Mouse (Mus musculus): ENCODE data around the gene Sec13.
"Not testable (repeated sequence)": the region's sequence is repeated elsewhere in the genome, so short reads cannot be mapped to it uniquely, and the experiment has no call there.

The Sec13 gene

DNA sequence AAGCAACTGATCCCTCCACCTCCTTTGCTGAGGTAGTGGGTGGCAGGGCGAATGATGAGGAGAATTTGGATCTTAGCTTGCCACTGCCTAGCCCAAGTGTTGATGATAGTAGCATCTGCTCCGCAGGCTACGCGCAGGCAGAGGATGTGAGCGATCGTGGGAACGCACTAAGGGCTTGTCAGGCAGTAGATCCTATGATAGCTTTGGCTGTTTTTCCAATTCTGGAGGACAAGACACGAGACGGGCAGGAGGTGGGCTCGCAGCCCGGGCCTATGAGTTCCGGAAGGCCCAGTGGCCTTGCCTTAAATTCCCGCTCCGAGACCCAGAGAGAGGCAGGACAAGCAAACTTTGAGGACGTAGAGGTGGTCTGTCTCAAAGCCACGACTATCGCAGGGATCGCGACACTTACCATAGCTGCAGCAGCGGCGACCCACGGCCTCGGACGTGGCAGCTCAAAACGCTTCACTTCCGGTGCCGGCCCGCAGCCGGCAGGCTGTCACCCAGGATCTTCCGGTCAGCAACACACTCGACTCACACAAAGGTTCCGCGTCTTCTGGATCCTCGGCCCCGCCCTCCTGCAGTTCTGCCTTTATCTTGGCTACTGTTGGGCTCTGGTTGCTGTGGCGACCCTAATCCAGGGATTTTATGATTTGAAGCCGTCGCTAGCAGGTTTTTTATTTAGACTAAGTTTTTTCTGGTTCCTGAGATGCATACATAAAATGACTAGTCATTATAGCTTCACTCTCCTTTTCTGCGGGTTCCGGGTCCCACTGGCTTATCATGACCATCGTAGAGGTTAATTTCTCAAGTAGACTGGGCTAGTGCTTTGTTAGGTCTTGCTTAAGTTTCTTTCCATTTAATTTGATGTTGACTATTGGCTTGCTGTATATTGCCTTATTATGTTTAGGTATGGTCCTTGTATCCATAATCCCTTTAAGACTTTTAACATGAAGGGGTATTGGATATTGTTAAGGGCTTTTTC, at the start of gene Sec13:
Gene Sec13, minus strand, starts transcription at position 508 of the 982 bp plus-strand sequence.
- DNase-seq, result peak; percentile 81

DNA sequence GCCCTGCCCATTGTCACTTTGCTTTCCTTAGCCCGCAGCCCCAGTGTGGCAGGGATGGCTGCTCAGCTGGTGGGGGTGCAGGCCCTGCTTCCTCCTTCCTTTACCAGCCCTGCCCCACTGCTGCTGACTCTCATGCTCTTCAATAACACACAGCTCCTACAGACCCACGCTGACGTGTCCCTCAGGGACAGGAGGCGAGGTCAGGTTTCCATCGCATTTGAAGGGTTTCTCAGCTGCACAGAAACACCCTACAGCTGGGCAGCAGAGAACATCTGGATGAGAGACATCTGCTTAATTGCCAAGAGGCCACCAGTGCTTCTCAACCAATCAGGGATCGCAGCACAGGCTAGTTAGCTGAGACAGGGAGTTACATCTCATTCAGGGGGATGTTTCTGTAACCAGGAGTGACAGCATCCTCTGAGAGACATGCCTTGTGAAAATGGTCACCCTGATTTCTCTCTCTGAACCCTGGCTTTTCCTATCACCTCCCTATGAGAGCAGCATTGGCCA, 47.0 kb upstream of the Sec13 start:
- DNase-seq, result no peak

DNA sequence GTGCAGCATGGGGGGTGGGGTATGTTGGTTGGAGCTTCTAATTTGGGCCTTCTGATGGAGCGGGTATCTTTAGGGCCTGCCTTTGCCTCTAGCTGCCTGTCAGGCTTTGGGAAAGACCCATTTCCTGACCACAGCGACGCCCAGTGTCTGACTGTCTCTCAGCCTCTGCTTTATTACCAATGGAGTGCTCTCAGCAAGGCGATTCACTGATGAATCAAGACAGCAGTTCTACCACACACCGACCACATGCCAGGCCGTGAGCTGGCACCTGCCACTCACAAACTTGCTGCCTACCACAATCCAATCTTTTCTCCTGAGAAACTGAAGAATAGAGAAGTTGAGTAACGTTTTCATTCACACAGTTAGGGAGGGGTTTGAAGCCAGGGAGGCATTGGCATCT, 45.1 kb upstream of the Sec13 start:
- DNase-seq, result no peak

DNA sequence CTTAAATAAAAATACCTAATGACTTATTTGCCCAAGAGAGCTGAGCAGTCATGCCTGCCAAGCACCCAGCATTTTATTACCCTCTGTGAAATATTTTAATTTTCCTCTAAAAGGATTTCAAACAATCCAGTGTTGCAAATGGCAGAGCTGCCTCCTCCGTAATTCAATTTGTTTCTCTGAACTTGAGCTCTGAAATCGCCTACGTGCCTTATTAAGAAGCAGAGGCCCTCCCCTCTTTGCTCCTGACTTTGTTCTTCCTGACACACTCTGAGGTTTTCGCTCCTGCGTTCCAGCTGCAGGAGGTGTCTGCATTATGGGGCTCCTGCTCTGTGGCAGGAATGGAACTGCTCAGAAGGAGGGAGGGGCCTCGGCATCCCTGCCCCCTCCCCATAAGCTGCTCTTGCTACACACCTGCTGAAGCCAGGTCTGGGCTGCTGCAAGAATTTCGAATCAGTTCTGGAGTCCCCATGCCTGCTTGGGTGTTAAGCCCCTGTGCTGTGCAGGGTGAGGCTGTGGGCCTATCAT, 37.7 kb upstream of the Sec13 start:
- no peak for DNase-seq

DNA sequence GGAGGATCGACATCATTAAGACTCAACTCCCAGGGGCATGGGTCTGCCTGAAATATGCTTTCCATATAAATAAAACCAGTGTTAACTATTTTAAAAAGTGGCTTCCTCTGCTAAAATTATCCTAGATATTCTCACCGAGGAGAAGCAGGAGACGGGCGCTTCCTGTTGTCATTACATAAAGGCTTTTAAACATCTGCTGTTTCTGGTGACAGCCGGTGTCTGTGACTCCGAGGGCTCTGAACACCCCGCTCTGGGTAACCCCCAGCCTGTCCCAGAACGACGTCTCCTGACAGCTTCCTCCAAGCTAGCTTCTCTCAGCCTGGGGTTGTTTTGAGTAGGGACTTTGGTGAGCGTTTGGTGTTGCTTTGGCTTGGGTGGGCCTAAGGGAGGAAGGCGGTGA, 28.3 kb upstream of the Sec13 start:
- no peak for DNase-seq

DNA sequence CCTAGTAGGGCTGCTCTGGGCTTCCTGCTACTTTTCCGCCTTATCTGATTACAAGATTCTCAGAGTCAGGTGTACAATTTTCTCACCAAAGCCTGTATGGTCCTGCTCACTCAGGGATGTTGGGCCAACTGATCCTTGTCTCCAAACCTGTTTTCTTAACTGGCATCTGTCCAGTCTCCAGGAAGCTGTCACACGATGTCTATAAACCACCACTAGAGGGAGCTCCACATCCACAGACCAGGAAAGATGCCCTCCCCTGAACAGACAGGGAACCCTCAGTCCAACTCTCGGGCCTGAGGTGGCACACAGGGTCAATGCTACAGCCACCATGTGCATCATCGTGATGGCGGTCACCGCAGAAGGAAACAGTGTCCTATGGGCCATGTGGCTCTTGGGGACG, 21.1 kb upstream of the Sec13 start:
- DNase-seq, result peak; percentile 86

DNA sequence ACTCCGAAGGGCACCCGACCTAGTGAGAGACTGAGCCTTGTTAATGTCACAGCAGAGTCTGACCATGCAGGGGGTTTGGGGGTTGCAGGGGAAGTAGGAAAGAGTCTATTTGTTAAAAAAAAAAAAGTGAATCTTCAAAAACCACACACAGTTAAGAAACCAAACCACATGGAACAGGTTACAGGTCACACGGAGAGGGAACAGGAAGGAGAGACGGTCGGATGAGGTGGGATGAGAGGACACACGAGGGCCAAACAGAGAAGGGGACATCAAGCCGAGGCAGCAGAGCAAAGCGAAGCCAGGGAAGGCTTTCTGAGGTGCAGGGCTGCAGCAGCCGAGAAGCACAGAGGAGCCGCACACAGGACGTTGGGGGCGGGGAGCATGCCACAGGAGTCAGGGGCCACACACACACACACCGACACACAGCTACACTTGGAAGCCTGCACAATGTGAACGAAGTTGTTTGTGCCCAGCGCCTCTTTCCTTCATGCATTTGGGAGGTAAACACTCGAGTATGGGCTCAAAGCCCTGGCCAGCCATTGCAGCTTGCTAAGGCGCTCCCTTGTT, 8.7 kb upstream of the Sec13 start:
- DNase-seq, result no peak

DNA sequence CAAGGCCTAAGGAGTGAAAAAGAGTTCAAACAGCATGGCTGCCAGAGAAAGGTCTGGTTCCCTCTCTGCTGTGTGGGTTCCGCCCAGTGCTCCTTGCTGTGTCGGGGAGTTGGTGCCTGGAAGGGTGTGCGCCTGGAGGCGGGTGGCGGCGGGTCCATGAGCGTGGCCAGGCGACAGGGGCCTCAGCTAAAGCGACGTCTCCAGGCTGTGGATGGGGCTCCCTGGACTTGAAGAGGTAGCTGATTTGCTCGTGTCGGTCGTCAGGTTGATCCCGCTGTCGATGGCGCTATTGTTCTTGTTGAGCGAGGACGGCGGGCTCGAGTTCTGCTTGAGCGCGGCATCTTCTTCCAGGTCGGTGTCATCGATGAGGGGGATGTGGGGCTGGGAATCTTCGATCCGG, 7.8 kb upstream of the Sec13 start:
- DNase-seq, result no peak

DNA sequence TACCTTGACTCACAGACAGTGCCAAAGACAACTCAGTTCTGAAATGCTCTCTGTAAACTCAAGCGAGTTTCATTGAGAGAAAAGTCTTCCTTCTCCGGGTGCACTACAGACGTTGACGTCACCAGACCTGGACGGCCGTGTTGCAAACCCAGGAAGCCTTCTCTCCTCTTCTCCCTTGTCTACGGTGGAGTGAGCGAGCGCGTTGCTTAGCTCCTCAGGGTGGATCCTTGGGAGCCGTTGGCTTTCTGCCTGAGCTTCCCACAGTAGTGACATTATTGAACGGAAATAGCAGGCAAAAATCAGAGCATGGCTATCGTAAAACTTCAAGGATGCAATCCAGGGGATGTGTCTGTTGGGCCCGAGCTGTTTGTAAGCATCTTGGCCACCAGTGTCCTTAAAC, 6.7 kb upstream of the Sec13 start:
- no peak for DNase-seq

DNA sequence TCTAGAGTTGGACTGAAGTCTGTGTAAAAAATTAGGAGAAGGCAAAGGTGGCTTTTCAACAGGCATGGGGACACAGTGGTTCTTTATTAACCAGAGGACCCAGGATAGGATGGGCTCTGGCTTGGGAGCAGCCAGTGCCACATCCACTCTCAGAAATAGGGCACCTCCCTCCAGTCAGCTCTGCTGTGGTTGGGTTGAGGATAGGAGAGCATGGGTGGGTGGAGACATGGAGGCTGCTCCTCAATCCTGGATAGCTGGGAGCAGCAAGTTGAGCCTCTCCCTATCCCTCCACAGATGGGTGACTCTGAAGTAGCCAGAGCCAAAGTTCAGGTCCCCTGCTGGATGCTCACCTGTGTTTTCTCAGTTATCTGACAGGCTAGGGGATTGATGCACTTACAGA, 4.6 kb upstream of the Sec13 start:
- no peak for DNase-seq

DNA sequence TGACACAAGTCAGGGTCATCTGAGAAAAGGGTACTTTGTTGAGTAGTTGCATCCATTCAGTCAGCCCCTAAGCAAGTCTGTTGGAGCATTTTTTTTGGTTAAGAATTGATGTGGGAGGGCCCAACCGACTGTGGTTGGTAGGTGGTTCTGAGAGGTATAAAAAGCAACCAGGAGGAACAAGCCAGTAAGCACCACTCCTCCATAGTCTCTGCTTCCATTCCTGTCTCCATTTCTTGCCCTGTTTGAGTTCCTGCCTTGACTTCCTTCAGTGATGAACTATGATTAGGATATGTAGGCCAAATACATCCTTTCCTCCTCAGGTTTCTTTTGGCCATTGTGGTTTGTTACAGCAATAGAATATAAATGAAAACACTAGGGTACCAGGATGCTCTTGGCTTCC, 2.6 kb upstream of the Sec13 start:
- no peak for DNase-seq

DNA sequence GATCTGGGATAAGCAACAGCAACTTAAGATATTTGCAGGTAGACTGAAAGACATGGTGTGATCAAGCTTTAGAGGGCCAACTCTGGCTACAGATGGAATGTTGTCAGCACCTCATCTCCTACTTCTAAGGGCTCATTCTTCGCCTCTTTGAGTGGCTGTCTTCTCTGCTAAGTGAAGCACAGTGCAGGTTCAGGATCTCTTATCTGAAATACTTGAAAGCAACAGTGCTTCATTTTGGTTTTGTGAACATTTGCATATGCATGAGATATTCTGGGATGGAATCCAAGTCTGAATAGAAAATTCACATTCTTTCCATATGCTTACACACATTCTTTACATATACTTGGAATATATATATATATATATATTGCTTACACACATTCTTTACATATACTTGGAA, 1.8 kb upstream of the Sec13 start:
- no peak for DNase-seq

DNA sequence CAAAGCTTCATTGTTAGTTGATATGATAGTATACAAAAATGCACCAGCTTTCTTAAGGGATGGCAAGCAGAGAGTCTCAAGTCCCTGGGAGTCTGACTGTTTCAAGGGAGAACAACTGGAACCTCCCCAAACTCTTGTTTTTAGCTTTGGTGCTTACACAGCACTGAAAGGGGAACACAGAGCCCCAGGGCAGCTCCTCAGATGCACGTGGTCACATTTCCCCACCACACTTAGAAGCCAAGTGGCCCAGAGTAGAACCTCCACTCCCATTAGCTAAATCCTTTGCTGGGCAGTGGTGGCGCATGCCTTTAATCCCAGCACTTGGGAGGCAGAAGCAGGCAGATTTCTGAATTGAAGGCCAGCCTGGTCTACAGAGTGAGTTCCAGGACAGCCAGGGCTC, 882 bp upstream of the Sec13 start:
- DNase-seq, result no peak

DNA sequence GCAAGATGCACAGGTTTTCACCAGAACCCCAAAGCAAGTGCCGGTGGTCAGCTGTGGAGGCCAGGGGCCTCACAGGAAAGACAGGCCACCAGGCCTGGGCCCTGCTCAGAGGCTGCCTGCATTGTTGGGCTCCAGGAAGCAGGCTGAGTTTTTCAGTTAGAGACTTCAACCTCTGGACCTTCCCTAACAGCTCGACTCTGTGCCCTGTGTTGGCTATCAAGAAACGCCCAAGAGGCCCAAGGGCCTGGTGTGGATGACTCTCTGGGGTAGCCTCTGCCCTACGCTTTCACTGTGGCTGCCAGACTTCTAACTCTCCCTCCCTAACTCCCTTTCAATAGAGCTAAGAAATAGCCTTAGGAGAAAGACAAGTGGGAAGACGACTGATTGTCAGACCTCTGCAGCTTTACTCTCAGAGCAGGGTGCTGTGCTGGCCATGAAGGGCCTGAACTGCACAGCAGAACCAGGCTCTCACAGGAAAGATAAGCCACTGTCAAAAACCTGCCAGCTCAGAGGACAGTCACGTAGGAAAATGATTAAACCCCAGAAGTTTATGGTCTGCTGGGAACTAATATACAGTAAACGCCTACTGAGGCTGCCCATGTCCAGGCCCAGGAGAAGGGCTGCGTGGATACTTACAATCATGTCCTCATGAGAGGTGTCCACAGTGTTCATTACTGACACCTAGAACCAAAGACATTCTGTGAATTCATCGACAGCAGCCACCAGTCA, 3.1 kb downstream of the Sec13 start:
- no peak for DNase-seq

DNA sequence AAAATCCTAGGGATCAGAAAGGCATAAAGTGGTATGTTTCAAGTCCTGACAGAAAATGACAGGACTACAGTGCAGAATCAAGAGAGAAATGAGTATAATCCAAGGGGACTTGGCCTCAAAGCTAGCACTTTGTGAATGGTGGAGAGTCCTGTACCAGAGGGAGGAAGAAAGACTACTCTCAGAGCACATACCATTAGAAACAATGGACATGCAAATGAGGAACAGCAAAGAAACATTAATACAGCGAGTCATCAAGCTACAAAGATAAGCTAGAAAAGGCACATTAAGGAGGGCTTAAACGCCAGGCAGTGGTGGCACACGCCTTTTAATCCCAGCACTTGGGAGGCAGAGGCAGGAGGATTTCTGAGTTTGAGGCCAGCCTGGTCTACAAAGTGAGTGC, 9.2 kb downstream of the Sec13 start:
- DNase-seq, result no peak

DNA sequence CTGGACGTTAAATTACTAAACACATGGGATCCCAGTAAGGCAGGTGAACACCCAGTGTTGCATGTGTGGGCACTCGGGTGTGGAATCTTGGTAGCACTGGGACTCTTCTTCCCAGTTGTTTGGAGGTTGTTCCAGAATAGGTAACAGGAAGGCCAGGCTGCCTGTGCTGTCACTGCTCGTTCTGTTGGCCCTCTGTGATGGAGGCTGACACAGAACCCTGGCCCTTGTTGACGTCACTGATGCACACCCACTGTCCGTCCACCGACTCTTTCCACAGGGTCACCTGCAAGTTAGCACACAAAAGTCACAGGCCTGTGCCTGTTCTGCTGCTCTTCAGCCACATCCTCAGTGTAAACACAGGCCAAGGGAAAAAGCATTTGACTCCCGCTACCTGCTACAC, 12.4 kb downstream of the Sec13 start:
- no peak for DNase-seq

DNA sequence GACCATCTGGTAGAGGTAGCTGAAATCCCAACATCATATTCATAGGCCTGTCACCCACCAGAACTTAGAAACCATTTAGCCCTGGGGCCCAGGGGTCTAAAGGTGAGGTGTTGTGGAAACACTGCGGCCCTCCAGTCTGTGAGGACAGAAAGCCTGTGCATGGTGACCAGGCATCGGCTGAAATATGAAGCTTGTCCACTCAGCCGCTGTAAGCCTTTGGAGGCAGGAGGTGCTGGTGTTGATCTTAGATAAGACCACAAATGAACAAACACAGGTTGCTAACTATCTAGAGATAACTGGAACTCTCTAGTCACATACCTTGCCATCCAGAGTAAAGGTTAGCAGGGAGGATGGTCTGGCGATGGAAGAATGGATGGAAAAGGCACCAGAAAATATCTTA, 19.5 kb downstream of the Sec13 start:
- no peak for DNase-seq

DNA sequence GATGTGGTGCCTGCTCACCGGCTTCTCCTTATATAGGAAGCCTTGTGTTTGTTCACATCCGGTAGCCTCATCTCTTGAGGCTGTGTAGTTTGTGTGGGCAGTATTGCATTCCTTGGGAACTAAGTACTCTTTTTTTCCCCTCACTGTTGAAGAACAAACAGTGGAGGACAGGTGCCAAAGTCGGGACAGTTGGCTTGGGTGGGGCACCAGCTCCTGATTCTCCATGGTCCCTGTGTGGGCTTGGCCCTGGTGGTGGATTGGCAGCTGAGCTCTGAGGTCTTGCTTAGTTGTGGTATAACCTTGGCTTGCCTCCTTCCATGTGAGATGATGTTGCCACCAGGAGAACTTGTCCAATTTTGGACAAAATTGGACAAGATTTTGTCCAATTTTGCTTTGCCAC, 20.7 kb downstream of the Sec13 start, which contains the start of gene Ghrl:
Gene Ghrl, minus strand, starts transcription at position 3 of the 400 bp plus-strand sequence.
- DNase-seq, result no peak

DNA sequence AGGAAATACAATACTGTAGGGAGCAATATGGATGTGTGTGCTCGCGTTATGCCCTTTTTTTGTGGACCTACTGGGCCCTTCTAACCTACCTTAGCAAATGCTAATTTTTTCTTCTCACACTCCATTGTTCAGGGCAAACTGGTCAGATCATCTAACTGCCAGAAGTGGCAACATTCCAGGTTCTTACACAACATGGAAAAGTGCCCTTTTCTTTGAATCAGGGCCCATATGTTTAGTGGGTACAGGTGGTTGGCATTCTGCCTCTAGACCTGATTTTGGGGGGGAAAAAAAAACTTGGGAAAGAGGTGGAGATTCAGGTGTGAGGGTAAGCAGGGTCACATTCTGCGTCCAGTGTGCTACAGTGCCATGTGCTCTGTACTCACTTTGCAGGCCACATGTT, 23.0 kb downstream of the Sec13 start:
- DNase-seq, result peak; percentile 76

DNA sequence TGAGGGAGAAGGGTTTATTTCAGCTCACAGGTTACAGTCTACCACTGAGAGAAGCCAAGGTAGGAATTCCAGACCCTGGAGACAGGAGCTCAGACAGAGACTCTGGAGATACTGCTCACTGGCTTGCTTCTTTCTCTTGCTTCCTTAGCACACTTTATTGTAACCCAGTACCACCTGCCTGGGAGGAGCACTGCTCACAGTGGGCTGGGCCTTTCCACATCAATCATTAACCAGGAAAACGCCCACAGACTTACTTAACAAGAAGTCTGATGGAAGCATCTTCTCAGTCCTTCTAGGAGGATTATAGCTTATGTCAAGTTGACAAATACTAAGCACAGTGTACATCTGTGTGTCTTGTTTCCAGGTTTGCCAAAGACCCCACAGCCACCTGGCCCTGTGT, 25.7 kb downstream of the Sec13 start:
- DNase-seq, result no peak

DNA sequence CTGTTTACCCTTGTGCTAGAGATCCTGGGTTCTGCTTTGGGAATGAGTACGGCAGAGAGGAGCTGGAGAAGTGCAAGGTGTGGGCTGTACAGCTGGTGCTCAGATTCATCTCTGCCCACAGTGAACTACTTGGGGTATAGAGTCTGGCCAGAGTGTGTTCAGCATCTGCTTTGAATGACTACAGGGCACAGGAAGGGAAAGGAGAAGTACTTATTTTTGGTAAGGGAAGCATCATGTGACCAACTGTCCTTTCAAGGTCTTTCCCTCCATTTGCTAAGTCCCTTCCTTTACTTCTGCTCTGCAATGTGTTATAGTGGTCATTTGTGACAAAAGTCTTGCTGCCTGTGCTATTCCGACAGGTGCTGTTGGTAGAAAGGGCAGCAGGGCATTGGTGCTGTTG, 26.3 kb downstream of the Sec13 start:
- DNase-seq, result no peak

DNA sequence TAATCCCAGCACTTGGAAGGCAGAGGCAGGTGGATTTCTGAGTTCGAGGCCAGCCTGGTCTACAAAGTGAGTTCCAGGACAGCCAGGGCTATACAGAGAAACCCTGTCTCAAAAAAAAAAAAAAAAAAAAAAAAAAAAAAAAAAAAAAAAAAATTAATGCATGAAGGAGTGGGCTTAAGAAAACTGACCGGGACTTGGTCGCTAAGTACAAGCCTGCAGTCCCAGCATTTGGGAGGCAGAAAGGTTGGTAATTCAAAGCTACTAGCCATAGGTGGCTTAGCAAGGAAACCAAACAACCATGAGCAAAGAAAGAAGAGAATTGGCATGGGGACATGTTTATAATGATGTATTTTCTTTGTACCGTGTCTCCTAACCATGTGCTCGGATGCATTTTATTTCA, 27.2 kb downstream of the Sec13 start:
- DNase-seq, result not testable (repeated sequence)

DNA sequence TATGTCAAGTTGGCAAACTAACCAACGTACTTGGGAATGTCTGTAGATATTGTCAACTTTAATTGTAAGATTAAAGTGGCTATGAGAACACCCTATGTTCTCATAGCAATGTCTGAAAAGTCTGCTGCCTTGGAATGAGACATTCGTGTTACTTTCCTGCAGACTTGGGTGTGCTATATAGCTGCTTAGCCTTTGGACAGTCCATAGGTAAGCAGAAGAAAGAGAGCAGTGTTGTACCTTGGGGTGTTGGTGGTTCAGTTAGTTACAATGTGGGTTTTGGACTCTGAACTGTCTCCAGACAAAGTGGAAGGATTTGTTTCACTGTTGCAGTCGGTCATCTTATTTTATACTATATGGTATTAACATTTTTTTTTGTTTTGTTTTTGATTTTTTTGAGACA, 27.8 kb downstream of the Sec13 start:
- no peak for DNase-seq

Data from cerebellum, adult 9-10 months (tissue).